Mouse (Mus musculus): ENCODE measurements around the gene Fgr. TPM values are rescaled to one million over a fixed set of nuclear protein-coding genes. Genes with fewer than 3 reads are reported as not detected.

The Fgr gene
- polyA plus RNA-seq, 1 experiment from 2014 or later, result 0.10 TPM

GRCm38 (mm10) chr4:133013266-133013891 lies 39.5 kb downstream of the Fgr start:
- peak overlapping the region; percentile 100 for H3K9ac ChIP-seq
- peaks cover 60% of the 10 kb centered on the region for H3K4me1 ChIP-seq
- peak overlapping the region; percentile 98 for H3K27ac ChIP-seq
- peaks cover 17% of the 10 kb centered on the region for H3K27me3 ChIP-seq
- peak; percentile 29 for ATAC-seq (ENCODE audit: insufficient number of reproducible peaks, insufficient read depth, low FRiP score, low TSS enrichment, low read depth)
- peak overlapping the region; percentile 91 for H3K4me3 ChIP-seq
- peak overlapping the region; percentile 94 for H3K4me2 ChIP-seq
- no peaks in the 10 kb centered on the region for H3K36me3 ChIP-seq
- 5% methylated on average over 16 of the region's 18 CpGs for WGBS
- no peaks in the 10 kb centered on the region for H3K9me3 ChIP-seq

DNA sequence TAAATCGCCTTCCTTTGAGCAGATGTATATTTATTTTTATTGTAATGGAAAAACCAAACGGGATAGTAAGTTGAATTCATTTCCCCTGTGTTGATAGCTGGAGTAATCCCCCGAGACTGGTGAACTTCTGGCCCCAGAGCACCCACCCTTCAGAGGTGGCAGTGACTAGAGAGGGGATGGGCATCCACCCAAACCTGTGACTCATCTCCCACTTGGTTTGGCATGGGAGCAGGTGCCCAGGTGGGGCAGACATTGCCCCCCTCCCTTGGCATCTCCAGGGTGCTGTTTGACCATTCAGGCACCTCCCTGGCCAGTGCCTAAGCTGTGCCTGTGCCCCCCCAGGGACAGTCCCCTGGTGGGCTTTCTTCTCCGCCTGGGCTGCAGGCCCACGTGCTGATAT lies 40.2 kb downstream of the Fgr start:
- H3K36me3 ChIP-seq, result no peaks in the 10 kb centered on the region
- H3K4me2 ChIP-seq, result peak overlapping the region; percentile 94
- WGBS, result 17% methylated on average over 5 of the region's 5 CpGs
- no peaks in the 10 kb centered on the region for H3K9me3 ChIP-seq
- peak overlapping the region; percentile 98 for H3K27ac ChIP-seq
- H3K9ac ChIP-seq, result peak overlapping the region; percentile 100; the same call in 1 of the 2 replicates
- H3K4me3 ChIP-seq, result peak overlapping the region; percentile 91
- no peak for ATAC-seq (ENCODE audit: insufficient number of reproducible peaks, insufficient read depth, low FRiP score, low TSS enrichment, low read depth)
- peaks cover 67% of the 10 kb centered on the region for H3K4me1 ChIP-seq
- H3K27me3 ChIP-seq, result peaks cover 17% of the 10 kb centered on the region

DNA sequence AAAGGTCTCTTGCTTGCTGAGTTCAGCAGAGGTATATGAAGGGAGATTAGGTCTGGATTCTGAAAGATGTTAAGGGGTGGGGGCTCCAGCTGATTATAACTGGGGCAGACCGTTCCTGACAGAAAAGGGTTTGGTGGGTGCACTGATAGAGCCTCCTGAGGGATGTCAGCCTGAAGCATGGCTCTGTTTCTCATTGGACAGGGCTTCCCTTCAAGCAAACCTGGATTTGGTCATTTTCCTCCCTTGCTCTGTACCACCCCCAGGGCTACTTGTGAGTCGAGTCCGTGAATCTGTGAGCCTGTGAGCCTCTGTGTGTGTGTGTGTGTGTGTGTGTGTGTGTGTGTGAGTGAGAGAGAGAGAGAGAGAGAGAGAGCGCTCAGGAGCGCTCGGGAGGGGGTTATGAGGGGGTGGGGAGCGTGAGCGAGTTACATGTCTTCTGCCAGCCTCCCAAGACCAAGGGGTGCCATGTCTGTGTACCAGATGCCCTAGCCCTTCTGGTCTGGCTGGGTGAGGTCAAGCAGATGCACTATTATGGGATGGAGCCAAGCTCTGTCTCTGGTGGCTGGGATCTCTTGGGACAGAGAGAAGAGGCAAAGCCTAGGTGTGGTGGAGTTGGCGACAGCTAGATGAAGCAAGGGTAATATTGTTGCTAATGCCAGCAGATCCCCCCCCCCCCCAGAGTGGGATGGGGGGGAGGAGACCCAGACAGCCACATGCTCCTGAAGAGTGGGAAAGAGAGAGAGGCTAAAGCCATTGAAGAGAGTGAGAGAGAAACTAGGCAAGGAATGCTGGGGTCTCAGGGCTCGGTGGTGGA lies 41.2 kb downstream of the Fgr start:
- no peak for ATAC-seq (ENCODE audit: insufficient number of reproducible peaks, insufficient read depth, low FRiP score, low TSS enrichment, low read depth)
- Histone ChIP-seq H3K27ac (peak overlapping the region; percentile 71), H3K4me2 (peak overlapping the region; percentile 94), H3K36me3 (no peaks in the 10 kb centered on the region), H3K9ac (peak overlapping the region; percentile 40), H3K27me3 (peaks cover 9% of the 10 kb centered on the region), H3K9me3 (no peaks in the 10 kb centered on the region), H3K4me1 (peaks cover 77% of the 10 kb centered on the region), H3K4me3 (peak overlapping the region; percentile 91)
- WGBS, result 19% methylated on average over 10 of the region's 10 CpGs

- WGBS, result 16% methylated on average over 9 of the region's 9 CpGs
- Histone ChIP-seq H3K4me3 (peak overlapping the region; percentile 91; the same call in 1 of the 2 replicates), H3K4me1 (peaks cover 79% of the 10 kb centered on the region), H3K9ac (peak overlapping the region; percentile 61), H3K27me3 (peaks cover under 1% of the 10 kb centered on the region; the same call in 1 of the 2 replicates), H3K27ac (peak overlapping the region; percentile 71), H3K36me3 (no peaks in the 10 kb centered on the region), H3K4me2 (peak overlapping the region; percentile 94), H3K9me3 (no peaks in the 10 kb centered on the region)
- no peak for ATAC-seq (ENCODE audit: insufficient number of reproducible peaks, insufficient read depth, low FRiP score, low TSS enrichment, low read depth)
Observed at GRCm38 (mm10) chr4:133015710-133016651, 42.1 kb downstream of the Fgr start.

- Histone ChIP-seq H3K27ac (peak overlapping the region; percentile 71), H3K36me3 (no peaks in the 10 kb centered on the region), H3K27me3 (no peaks in the 10 kb centered on the region), H3K4me3 (peak overlapping the region; percentile 91; the same call in 1 of the 2 replicates), H3K9me3 (no peaks in the 10 kb centered on the region), H3K9ac (peak overlapping the region; percentile 61), H3K4me1 (peaks cover 87% of the 10 kb centered on the region), H3K4me2 (peak overlapping the region; percentile 94)
- WGBS, result 36% methylated on average over 4 of the region's 4 CpGs
- no peak for ATAC-seq (ENCODE audit: insufficient number of reproducible peaks, insufficient read depth, low FRiP score, low TSS enrichment, low read depth)
Observed at GRCm38 (mm10) chr4:133016677-133017415, 43.0 kb downstream of the Fgr start.

GRCm38 (mm10) chr4:133017597-133018262 lies 43.8 kb downstream of the Fgr start:
- peak overlapping the region; percentile 61 for H3K9ac ChIP-seq
- 26% methylated on average over 6 of the region's 6 CpGs for WGBS
- H3K9me3 ChIP-seq, result no peaks in the 10 kb centered on the region
- no peaks in the 10 kb centered on the region for H3K36me3 ChIP-seq
- peaks cover 96% of the 10 kb centered on the region for H3K4me1 ChIP-seq
- peak overlapping the region; percentile 94 for H3K4me2 ChIP-seq
- no peak for ATAC-seq (ENCODE audit: insufficient number of reproducible peaks, insufficient read depth, low FRiP score, low TSS enrichment, low read depth)
- no peaks in the 10 kb centered on the region for H3K27me3 ChIP-seq
- peak overlapping the region; percentile 71 for H3K27ac ChIP-seq
- no peak overlapping the region for H3K4me3 ChIP-seq

- Histone ChIP-seq H3K27ac (peak overlapping the region; percentile 71), H3K27me3 (no peaks in the 10 kb centered on the region), H3K9ac (no peak overlapping the region), H3K4me3 (no peak overlapping the region), H3K9me3 (no peaks in the 10 kb centered on the region), H3K4me1 (peaks cover 100% of the 10 kb centered on the region), H3K4me2 (peak overlapping the region; percentile 94; the same call in 1 of the 2 replicates), H3K36me3 (no peaks in the 10 kb centered on the region)
- WGBS, result 52% methylated on average over 3 of the region's 3 CpGs
- no peak for ATAC-seq (ENCODE audit: insufficient number of reproducible peaks, insufficient read depth, low FRiP score, low TSS enrichment, low read depth)
Observed at GRCm38 (mm10) chr4:133018263-133018798, 44.4 kb downstream of the Fgr start.

GRCm38 (mm10) chr4:133020721-133021120 lies 46.8 kb downstream of the Fgr start:
- Histone ChIP-seq H3K9me3 (no peaks in the 10 kb centered on the region), H3K27me3 (no peaks in the 10 kb centered on the region), H3K9ac (peak overlapping the region; percentile 60), H3K4me3 (no peak overlapping the region), H3K27ac (peak overlapping the region; percentile 85), H3K4me1 (peaks cover 100% of the 10 kb centered on the region), H3K36me3 (no peaks in the 10 kb centered on the region), H3K4me2 (peak overlapping the region; percentile 53)
- 18% methylated on average over 6 of the region's 6 CpGs for WGBS
- no peak for ATAC-seq (ENCODE audit: insufficient number of reproducible peaks, insufficient read depth, low FRiP score, low TSS enrichment, low read depth)

- no peaks in the 10 kb centered on the region for H3K27me3 ChIP-seq
- peak overlapping the region; percentile 85 for H3K27ac ChIP-seq
- H3K4me1 ChIP-seq, result peaks cover 100% of the 10 kb centered on the region
- peak overlapping the region; percentile 53 for H3K4me2 ChIP-seq
- ATAC-seq (ENCODE audit: insufficient number of reproducible peaks, insufficient read depth, low FRiP score, low TSS enrichment, low read depth), result no peak
- WGBS, result 1% methylated on average over 9 of the region's 9 CpGs
- no peaks in the 10 kb centered on the region for H3K36me3 ChIP-seq
- H3K9me3 ChIP-seq, result no peaks in the 10 kb centered on the region
- H3K9ac ChIP-seq, result peak overlapping the region; percentile 58
- peak overlapping the region; percentile 20; the same call in 1 of the 2 replicates for H3K4me3 ChIP-seq
Observed at GRCm38 (mm10) chr4:133021181-133021671, 47.3 kb downstream of the Fgr start.

GRCm38 (mm10) chr4:133022217-133022616 lies 48.3 kb downstream of the Fgr start:
- Histone ChIP-seq H3K4me2 (peak overlapping the region; percentile 53), H3K9ac (peak overlapping the region; percentile 58), H3K9me3 (no peaks in the 10 kb centered on the region), H3K27ac (peak overlapping the region; percentile 85), H3K4me1 (peaks cover 100% of the 10 kb centered on the region), H3K27me3 (no peaks in the 10 kb centered on the region), H3K4me3 (peak overlapping the region; percentile 16), H3K36me3 (0 out of 2 replicates have a peak, but pooled peaks cover under 1% of the 10 kb centered on the region)
- ATAC-seq (ENCODE audit: insufficient number of reproducible peaks, insufficient read depth, low FRiP score, low TSS enrichment, low read depth), result no peak
- WGBS, result 15% methylated on average over 14 of the region's 14 CpGs
